Mouse (Mus musculus) cortical plate, adult 2 months (tissue): ENCODE data around the gene 0610030E20Rik. TPM values are rescaled to one million over a fixed set of nuclear protein-coding genes. Genes with fewer than 3 reads are reported as not detected.

Source experiments
- H3K27ac ChIP-seq: fragments of 200-500 bp; 2 replicates; pipeline ENCODE4 v1.5.1; 2012; ENCODE audit warnings: low read length, control low read depth, inconsistent platforms; ENCODE audit not compliant: insufficient read depth
- H3K4me1 ChIP-seq: fragments of 200-500 bp; 2 replicates; pipeline ENCODE4 v1.6.1; 2011; ENCODE audit warnings: low read length; ENCODE audit not compliant: control insufficient read depth, insufficient read depth
- H3K4me3 ChIP-seq: fragments of 200-500 bp; 2 replicates; pipeline ENCODE4 v1.5.1; 2011; ENCODE audit warnings: mild to moderate bottlenecking, low read length, control low read depth; ENCODE audit not compliant: insufficient read depth
- CTCF ChIP-seq: fragments of 200-500 bp; IDR thresholded peaks from 2 replicates; pipeline ENCODE4 v1.5.1; 2011; ENCODE audit warnings: mild to moderate bottlenecking, control low read depth, low read length; ENCODE audit not compliant: insufficient read depth; ENCODE audit errors: extremely low read depth
- POLR2A ChIP-seq: fragments of 200-500 bp; IDR thresholded peaks from 2 replicates; pipeline ENCODE4 v1.6.1; 2011; ENCODE audit warnings: mild to moderate bottlenecking, low read length, control low read depth; ENCODE audit not compliant: insufficient read depth; ENCODE audit errors: extremely low read depth
- polyA plus RNA-seq: library from polyadenylated mRNA; depleted of rRNA; stranded (reverse); fragments of >200 nt; gene quantifications from 2 replicates; pipeline ENCODE4 v1.2.3, GENCODE M21; 2012

The 0610030E20Rik gene
- polyA plus RNA-seq, 1 experiment: 18.9 TPM

GRCm38 (mm10) chr6:72378510-72379234 is 31.6 kb downstream of the 0610030E20Rik start:
- no peak overlapping the region for H3K4me3 ChIP-seq
- TF ChIP-seq POLR2A: no peak
- no peak for TF ChIP-seq CTCF

GRCm38 (mm10) chr6:72379377-72380130 is 32.4 kb downstream of the 0610030E20Rik start:
- Histone ChIP-seq H3K4me3 (peak overlapping the region; percentile 51), H3K4me1 (peaks cover 1% of the 10 kb centered on the region; the same call in 1 of the 2 replicates), H3K27ac (peak overlapping the region; percentile 68; the same call in 1 of the 2 replicates)
- TF ChIP-seq POLR2A (no peak), CTCF (no peak)

More at GRCm38 (mm10) chr6:72378510-72379234, 31.6 kb downstream of the 0610030E20Rik start:
- H3K4me1 ChIP-seq: peaks cover 1% of the 10 kb centered on the region; the same call in 1 of the 2 replicates
- H3K27ac ChIP-seq: no peak overlapping the region

- Histone ChIP-seq H3K4me3 (peak within 1 kb of the TSS; percentile 51), H3K27ac (peak within 1 kb of the TSS; percentile 68), H3K4me1 (peaks cover 1% of the 10 kb centered on the region; the same call in 1 of the 2 replicates)
- 0 out of 2 replicates have a peak, but pooled peaks have one; percentile 2 for TF ChIP-seq CTCF
- TF ChIP-seq POLR2A: no peak
Observed at GRCm38 (mm10) chr6:72380131-72380770, 33.1 kb downstream of the 0610030E20Rik start, which contains the start of gene Vamp5. TSS of gene Vamp5 (minus strand) at chr6:72380468.

- Histone ChIP-seq H3K4me1 (peaks cover 1% of the 10 kb centered on the region; the same call in 1 of the 2 replicates), H3K27ac (no peak overlapping the region), H3K4me3 (no peak overlapping the region)
- TF ChIP-seq CTCF: no peak
- no peak for TF ChIP-seq POLR2A
Observed at GRCm38 (mm10) chr6:72382494-72382893, 35.4 kb downstream of the 0610030E20Rik start.

- Histone ChIP-seq H3K4me1 (peaks cover 1% of the 10 kb centered on the region; the same call in 1 of the 2 replicates), H3K27ac (no peak overlapping the region), H3K4me3 (no peak overlapping the region)
- TF ChIP-seq POLR2A (no peak), CTCF (no peak)
Observed at GRCm38 (mm10) chr6:72383142-72383820, 36.2 kb downstream of the 0610030E20Rik start.

GRCm38 (mm10) chr6:72383952-72384351 is 36.8 kb downstream of the 0610030E20Rik start:
- no peak overlapping the region for H3K27ac ChIP-seq
- H3K4me1 ChIP-seq: peaks cover 1% of the 10 kb centered on the region; the same call in 1 of the 2 replicates
- no peak overlapping the region for H3K4me3 ChIP-seq
- TF ChIP-seq CTCF (no peak), POLR2A (no peak)

GRCm38 (mm10) chr6:72385258-72385657 is 38.1 kb downstream of the 0610030E20Rik start:
- Histone ChIP-seq H3K4me1 (peaks cover 1% of the 10 kb centered on the region; the same call in 1 of the 2 replicates), H3K4me3 (no peak overlapping the region), H3K27ac (no peak overlapping the region)
- no peak for TF ChIP-seq CTCF
- no peak for TF ChIP-seq POLR2A

GRCm38 (mm10) chr6:72386561-72386960 is 39.4 kb downstream of the 0610030E20Rik start:
- Histone ChIP-seq H3K27ac (no peak overlapping the region), H3K4me1 (no peaks in the 10 kb centered on the region), H3K4me3 (no peak overlapping the region)
- TF ChIP-seq POLR2A: no peak

GRCm38 (mm10) chr6:72387816-72388215 is 40.7 kb downstream of the 0610030E20Rik start:
- TF ChIP-seq POLR2A (no peak), CTCF (no peak)
- no peak overlapping the region for H3K27ac ChIP-seq
- H3K4me3 ChIP-seq: no peak overlapping the region
- H3K4me1 ChIP-seq: no peaks in the 10 kb centered on the region
